Mouse (Mus musculus): ENCODE measurements around the gene Arid1a.

- TF ChIP-seq TAL1 (IDR thresholded peaks at IDR 0.05; ENCODE audit: low read length) (no peak), GATA1 (IDR thresholded peaks at IDR 0.05; ENCODE audit: low read length) (no peak)
These were observed 80.4 kb downstream of the Arid1a start for GRCm38 (mm10) chr4:133676189-133676588.
